9 mouse cellular contexts compared by ENCODE assay signal in the genomic region with DNA sequence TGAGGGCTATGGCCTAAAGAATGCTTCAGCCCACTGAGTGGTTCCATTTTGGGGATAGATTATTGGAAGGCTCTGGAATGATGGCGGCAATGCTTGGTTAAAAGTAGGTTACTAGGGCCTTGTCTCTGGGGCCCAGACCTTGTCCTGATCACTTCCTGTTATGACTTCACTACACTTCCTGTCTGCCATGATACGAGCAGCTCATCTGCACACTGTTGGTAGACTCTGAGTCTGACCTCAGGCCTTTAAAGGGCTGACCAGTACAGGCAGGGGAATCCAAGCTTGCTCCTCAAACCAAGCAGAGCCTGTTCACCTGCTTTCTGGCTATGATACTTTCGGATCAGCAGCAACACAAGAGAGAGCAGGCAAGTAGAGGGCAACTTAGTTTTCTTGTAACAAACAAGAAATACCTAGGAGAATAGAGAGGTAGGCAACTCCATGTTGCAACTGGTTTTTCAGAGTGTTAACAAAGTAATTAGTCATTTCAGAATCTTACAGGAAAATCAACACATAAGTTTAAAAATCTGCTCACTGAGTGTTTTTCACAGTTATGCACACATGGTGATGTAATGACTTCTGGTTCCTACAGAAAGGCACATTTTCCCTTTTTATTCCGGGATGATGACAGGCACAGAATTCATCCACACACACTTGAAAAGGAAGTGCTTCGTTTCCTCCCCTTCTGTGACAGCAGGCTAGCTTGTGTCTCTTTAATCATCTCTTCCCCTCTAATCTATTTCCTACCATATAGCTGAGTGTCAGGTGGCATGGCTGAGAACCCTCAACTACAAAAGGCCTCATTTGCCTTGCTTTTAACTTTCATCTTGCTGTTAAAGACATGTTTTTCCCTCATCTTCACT. TPM values are rescaled to one million over a fixed set of nuclear protein-coding genes. Genes with fewer than 3 reads are reported as not detected.
DNase-seq lines count a peak whose midpoint lies in the region; ATAC-seq and TF ChIP-seq lines count a peak whose summit lies in the region.
"Had no signal": no experiment of that assay in that cellular context is flagged by ENCODE, and none has a peak within 500 bp of the region (broad histone marks: within the 10 kb centered on the region; RNA-seq: fewer than 3 reads in every experiment).

No protein-coding gene starts in this region.

- DNase-seq in heart, postnatal 0 days (ENCODE audit: low spot score), result no peak
- no peak for DNase-seq in heart, postnatal 36 days
- peak; percentile 62 for DNase-seq in T-cell, adult 2 months (ENCODE audit: low spot score)
- DNase-seq in liver, embryonic 13.5 days, result no peak
- peak; percentile 32 to 39 for DNase-seq in thymus, postnatal 36 days
- DNase-seq in yolk sac, embryonic 10.5 days (ENCODE audit: low spot score), result no peak
- DNase-seq in limb, embryonic 10.5 days (ENCODE audit: low spot score), result no peak
- DNase-seq: cerebellum, postnatal 10 days; lung, postnatal 14 days had no signal

- no peak overlapping the region for H3K4me3 ChIP-seq in heart, postnatal 0 days (ENCODE audit: low read depth, low read length)
- H3K4me3 ChIP-seq in liver, embryonic 13.5 days (replicated peaks), result no peak overlapping the region
- H3K4me3 ChIP-seq in limb, embryonic 10.5 days, result no peak overlapping the region

- peak overlapping the region; percentile 33; the same call in 1 of the 2 replicates for H3K27ac ChIP-seq in heart, postnatal 0 days (ENCODE audit: low read depth)
- 0 out of 2 replicates have a peak overlapping the region, but pooled peaks have one; percentile 4 for H3K27ac ChIP-seq in liver, embryonic 13.5 days
- no peak overlapping the region for H3K27ac ChIP-seq in limb, embryonic 10.5 days

- no peak for TF ChIP-seq CTCF in heart, postnatal 0 days (IDR thresholded peaks at IDR 0.05; ENCODE audit: low read depth)

- no peaks in the 10 kb centered on the region for H3K9me3 ChIP-seq in heart, postnatal 0 days (replicated peaks; ENCODE audit: control insufficient read depth, low read length)
- H3K9me3 ChIP-seq in liver, embryonic 13.5 days (replicated peaks), result no peaks in the 10 kb centered on the region
- no peaks in the 10 kb centered on the region for H3K9me3 ChIP-seq in limb, embryonic 10.5 days (replicated peaks)

- no peak for TF ChIP-seq EP300 in heart, postnatal 0 days (IDR thresholded peaks at IDR 0.05; ENCODE audit: low read depth)

- ATAC-seq in heart, postnatal 0 days (ENCODE audit: insufficient read depth, low read depth), result no peak
- no peak for ATAC-seq in liver, embryonic 13.5 days (ENCODE audit: low read depth)

- 53% methylated on average over 5 of the region's 5 CpGs for WGBS in heart, postnatal 0 days
- 35% methylated on average over 5 of the region's 5 CpGs for WGBS in liver, embryonic 13.5 days (ENCODE audit: insufficient replicate concordance)
- WGBS in limb, embryonic 10.5 days, result 78% methylated on average over 5 of the region's 5 CpGs

- H3K36me3 ChIP-seq in heart, postnatal 0 days (replicated peaks; ENCODE audit: control insufficient read depth, insufficient read depth, low read length), result no peaks in the 10 kb centered on the region
- H3K36me3 ChIP-seq in liver, embryonic 13.5 days, result no peaks in the 10 kb centered on the region
- no peaks in the 10 kb centered on the region for H3K36me3 ChIP-seq in limb, embryonic 10.5 days

- H3K9ac ChIP-seq in heart, postnatal 0 days (replicated peaks; ENCODE audit: low read depth, low read length), result no peak overlapping the region
- no peak overlapping the region for H3K9ac ChIP-seq in liver, embryonic 13.5 days

- no peaks in the 10 kb centered on the region for H3K27me3 ChIP-seq in heart, postnatal 0 days (ENCODE audit: control insufficient read depth, insufficient read depth, low read length)
- H3K27me3 ChIP-seq in liver, embryonic 13.5 days, result no peaks in the 10 kb centered on the region
- no peaks in the 10 kb centered on the region for H3K27me3 ChIP-seq in limb, embryonic 10.5 days (ENCODE audit: low read depth, poor library complexity, severe bottlenecking)

- H3K4me2 ChIP-seq in heart, postnatal 0 days (ENCODE audit: low read depth, low read length), result no peak overlapping the region
- H3K4me2 ChIP-seq in liver, embryonic 13.5 days, result no peak overlapping the region

- no peaks in the 10 kb centered on the region for H3K4me1 ChIP-seq in heart, postnatal 0 days (ENCODE audit: control insufficient read depth, insufficient read depth)
- peaks cover 35% of the 10 kb centered on the region for H3K4me1 ChIP-seq in liver, embryonic 13.5 days (replicated peaks)
- H3K4me1 ChIP-seq in limb, embryonic 10.5 days, result no peaks in the 10 kb centered on the region

- intact Hi-C loops in heart, postnatal 36 days (cut with DNase I), result no loop called here

RNA-seq across cellular contexts. Expression of gene St8sia1, which starts 55.1 kb away (rescaled TPM):
- total RNA-seq in heart, postnatal 0 days (2014; rRNA removed; ENCODE audit: low replicate concordance), result 0.04 and 3.5 TPM in 2 replicates
- 0.30 and 0.33 TPM in 2 replicates for polyA plus RNA-seq in heart, postnatal 0 days (2015; fragmentation: Nextera tagmentation; extraction: Ambion mirVana)
- under 1 TPM; 0.11 to 0.39 TPM for total RNA-seq in heart, postnatal 36 days (2021)
- 0.09 and 0.27 TPM in 2 replicates for polyA plus RNA-seq in liver, embryonic 13.5 days (2015; fragmentation: Nextera tagmentation; extraction: Ambion mirVana)
- polyA plus RNA-seq in limb, embryonic 10.5 days (2016; fragmentation: Nextera tagmentation; extraction: Ambion mirVana), result 0.73 and 0.91 TPM in 2 replicates

Comparison
In these comparisons a context has a peak if more than half of its experiments do, and no peak if none do; other contexts are left out.
1. DNase-seq: peak in T-cell, adult 2 months (single experiment) and thymus, postnatal 36 days (2 of 2); none in heart, postnatal 0 days (single experiment), heart, postnatal 36 days (0 of 2), liver, embryonic 13.5 days (single experiment), yolk sac, embryonic 10.5 days (single experiment) and limb, embryonic 10.5 days (single experiment).